Mouse (Mus musculus): ENCODE measurements at regions not wholly inside any gene's neighbourhood (a gene's known extent, or its start where the extent isn't known, plus 50 kb on each side); places are given as distances from the start of the nearest gene placed in this dataset.

GRCm38 (mm10) chr14:111212929-111213657 lies 458.1 kb upstream of the Slitrk6 start:
- DNase-seq (ENCODE audit: low read depth, low spot score), result no peak

GRCm38 (mm10) chr14:111226926-111227325 lies 448.0 kb upstream of the Slitrk5 start:
- DNase-seq (ENCODE audit: low read depth, low spot score), result no peak

- no peak for DNase-seq (ENCODE audit: low read depth, low spot score)
These were observed 435.8 kb upstream of the Slitrk5 start for GRCm38 (mm10) chr14:111239121-111239520.

- peak; percentile 15 for DNase-seq (ENCODE audit: low read depth, low spot score)
These were observed 425.4 kb upstream of the Slitrk5 start for GRCm38 (mm10) chr14:111249347-111249946.

- DNase-seq (ENCODE audit: low read depth, low spot score), result peak; percentile 2
These were observed 421.7 kb upstream of the Slitrk5 start for GRCm38 (mm10) chr14:111253190-111253589.

- DNase-seq (ENCODE audit: low read depth, low spot score), result no peak
These were observed 413.2 kb upstream of the Slitrk5 start for GRCm38 (mm10) chr14:111261696-111262095.

GRCm38 (mm10) chr14:111270239-111270638 lies 404.7 kb upstream of the Slitrk5 start:
- DNase-seq (ENCODE audit: low read depth, low spot score), result no peak

- DNase-seq (ENCODE audit: low read depth, low spot score), result no peak
These were observed 393.5 kb upstream of the Slitrk5 start for GRCm38 (mm10) chr14:111281354-111281753.

GRCm38 (mm10) chr14:111283681-111284461 lies 391.0 kb upstream of the Slitrk5 start:
- DNase-seq (ENCODE audit: low read depth, low spot score), result no peak

- DNase-seq (ENCODE audit: low read depth, low spot score), result no peak
These were observed 388.9 kb upstream of the Slitrk5 start for GRCm38 (mm10) chr14:111285981-111286380.

- no peak for DNase-seq (ENCODE audit: low read depth, low spot score)
These were observed 379.4 kb upstream of the Slitrk5 start for GRCm38 (mm10) chr14:111295521-111295920.

GRCm38 (mm10) chr14:111297796-111298195 lies 377.1 kb upstream of the Slitrk5 start:
- no peak for DNase-seq (ENCODE audit: low read depth, low spot score)

GRCm38 (mm10) chr14:111330570-111330969 lies 344.3 kb upstream of the Slitrk5 start:
- no peak for DNase-seq (ENCODE audit: low read depth, low spot score)

GRCm38 (mm10) chr14:111353518-111353917 lies 321.4 kb upstream of the Slitrk5 start:
- no peak for DNase-seq (ENCODE audit: low read depth, low spot score)

GRCm38 (mm10) chr14:111396803-111397202 lies 278.1 kb upstream of the Slitrk5 start:
- no peak for DNase-seq (ENCODE audit: low read depth, low spot score)

- no peak for DNase-seq (ENCODE audit: low read depth, low spot score)
These were observed 274.1 kb upstream of the Slitrk5 start for GRCm38 (mm10) chr14:111400809-111401208.

- no peak for DNase-seq (ENCODE audit: low read depth, low spot score)
These were observed 272.4 kb upstream of the Slitrk5 start for GRCm38 (mm10) chr14:111402538-111402937.

GRCm38 (mm10) chr14:111403555-111403954 lies 271.3 kb upstream of the Slitrk5 start:
- DNase-seq (ENCODE audit: low read depth, low spot score), result no peak

- DNase-seq (ENCODE audit: low read depth, low spot score), result no peak
These were observed 261.4 kb upstream of the Slitrk5 start for GRCm38 (mm10) chr14:111413543-111413942.

GRCm38 (mm10) chr14:111418531-111418930 lies 256.4 kb upstream of the Slitrk5 start:
- no peak for DNase-seq (ENCODE audit: low read depth, low spot score)

GRCm38 (mm10) chr14:111429101-111429857 lies 245.6 kb upstream of the Slitrk5 start:
- no peak for DNase-seq (ENCODE audit: low read depth, low spot score)
